Mouse (Mus musculus) hindbrain, embryonic 10.5 days (tissue): ENCODE data around the gene Lmo2. TPM values are rescaled to one million over a fixed set of nuclear protein-coding genes. Genes with fewer than 3 reads are reported as not detected.

ENCODE experiments used
- polyA plus RNA-seq: library from polyadenylated mRNA; unstranded; fragments of >200 nt; fragmentation: Nextera tagmentation; extraction: Ambion mirVana; gene quantifications from 2 replicates; pipeline ENCODE4 v1.2.1, GENCODE M21; 2016

The Lmo2 gene
- polyA plus RNA-seq, 1 experiment from 2014 or later: 21.2 TPM

Other genes starting within 250 kb of the Lmo2 start
- 26.3 and 30.9 TPM in 2 replicates for gene Nat10, start 196.7 kb upstream of the Lmo2 start, polyA plus RNA-seq
- 477 and 499 TPM in 2 replicates for gene Caprin1, start 160.3 kb upstream of the Lmo2 start, polyA plus RNA-seq
- gene Fbxo3, start 69.7 kb downstream of the Lmo2 start, polyA plus RNA-seq: 40.6 and 42.8 TPM in 2 replicates
- 1.4 and 2.0 TPM in 2 replicates for gene 4931422A03Rik, start 70.4 kb downstream of the Lmo2 start, polyA plus RNA-seq
- not detected in 2 replicates for gene Gm10912, start 107.8 kb downstream of the Lmo2 start, polyA plus RNA-seq
- not detected in 2 replicates for gene Gm10799, start 110.6 kb downstream of the Lmo2 start, polyA plus RNA-seq
- 2.3 and 4.0 TPM in 2 replicates for gene Cd59b, start 111.9 kb downstream of the Lmo2 start, polyA plus RNA-seq
- 26.4 and 30.1 TPM in 2 replicates for gene Cd59a, start 137.8 kb downstream of the Lmo2 start, polyA plus RNA-seq
- 0.20 TPM in 2 replicates for gene A930018P22Rik, start 164.8 kb downstream of the Lmo2 start, polyA plus RNA-seq